Mouse (Mus musculus) activated CD4-positive, CD25-positive, alpha-beta regulatory T cell, adult 9 weeks (primary cell): ENCODE results near the gene Gdi2. TPM values are rescaled to one million over a fixed set of nuclear protein-coding genes. Genes with fewer than 3 reads are reported as not detected.

Experiments used
- polyA plus RNA-seq: library from polyadenylated mRNA; unstranded; fragments of 100-300 nt; shearing (Covaris generic); gene quantifications from one replicate; pipeline ENCODE4 v1.2.1, GENCODE M21; 2017

Gene Gdi2
- 398 TPM for polyA plus RNA-seq

DNA sequence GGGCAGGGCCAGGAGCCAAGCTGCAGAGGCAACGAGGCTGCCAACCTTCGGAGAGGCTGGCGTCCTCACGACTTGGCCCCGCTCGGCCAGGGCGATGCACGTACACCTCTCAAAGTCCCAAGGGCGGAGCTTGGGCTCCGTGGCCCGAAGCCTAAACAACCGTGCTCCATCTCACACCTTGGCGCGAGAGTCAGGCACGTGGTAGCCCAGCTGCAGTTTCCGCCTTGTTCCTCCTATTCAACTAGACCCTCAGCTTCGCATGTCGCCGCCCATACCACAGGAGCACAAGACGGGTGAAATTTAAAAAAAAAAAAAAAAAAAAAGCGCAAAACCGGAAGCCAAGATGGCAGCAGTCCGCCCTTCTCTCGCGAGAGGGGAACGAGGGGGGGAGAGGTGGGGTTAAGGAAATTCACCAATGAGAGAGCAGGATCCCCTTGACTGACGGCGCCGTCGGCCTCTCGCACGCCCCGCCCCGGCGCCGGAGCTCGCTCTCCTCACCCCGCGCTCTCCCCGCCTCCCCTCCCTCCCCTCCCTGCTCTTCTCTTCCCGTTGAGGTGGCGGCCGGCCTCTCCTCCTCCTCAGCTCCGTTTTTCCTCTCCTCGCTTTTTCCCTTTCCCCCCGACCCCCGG is at the start of gene Gdi2:
Gene Gdi2 (plus strand): TSS at position 470 of the 629 bp plus-strand sequence.

DNA sequence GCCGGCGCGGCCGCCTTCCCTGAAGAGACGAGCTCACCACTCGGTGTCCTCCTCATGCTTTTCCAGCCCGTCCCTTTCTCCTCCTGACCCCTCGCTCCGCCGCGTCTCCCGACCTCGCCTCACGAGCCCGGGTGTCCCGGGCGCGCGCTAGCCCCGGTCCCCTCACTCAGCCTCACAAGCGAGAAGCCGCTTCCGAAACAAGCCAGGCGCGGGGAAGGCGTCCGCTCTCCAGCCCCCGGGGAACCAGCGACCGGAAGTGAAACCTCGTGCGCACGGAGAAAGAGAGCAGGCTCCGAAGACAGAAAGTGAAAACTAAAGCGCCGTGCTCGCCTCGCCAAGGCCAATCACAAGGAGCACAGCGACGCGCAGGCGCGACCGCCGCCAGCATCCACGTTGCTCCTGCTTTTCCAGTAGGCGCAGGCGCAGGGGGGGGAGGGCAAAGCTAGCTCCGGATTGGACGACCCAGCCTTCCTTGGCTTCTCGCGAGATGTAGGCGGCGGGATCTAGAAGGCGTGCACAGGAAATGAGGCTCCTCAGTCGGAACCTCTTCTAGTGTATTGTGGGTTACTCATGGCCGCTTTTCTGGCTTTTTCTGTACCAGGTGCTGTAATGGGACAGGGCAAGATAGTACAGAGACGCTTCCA is 73.1 kb downstream of the Gdi2 start, which contains the start of gene Fam208b:
Gene Fam208b (minus strand): TSS at position 314 of the 644 bp plus-strand sequence.

Other genes with a start within 250 kb of the Gdi2 start
- 59.4 TPM for gene Fam208b, start 73.0 kb downstream of the Gdi2 start, polyA plus RNA-seq
- 54.5 TPM for gene Asb13, start 96.0 kb downstream of the Gdi2 start, polyA plus RNA-seq